In genomic region chr5:36835933-36836332, GRCm38 (mm10) we compare ENCODE assay signal across 9 mouse cellular contexts. TPM values are rescaled to one million over a fixed set of nuclear protein-coding genes. Genes with fewer than 3 reads are reported as not detected.
DNase-seq lines count a peak whose midpoint lies in the region; ATAC-seq and TF ChIP-seq lines count a peak whose summit lies in the region.
"Had no signal": no experiment of that assay in that cellular context is flagged by ENCODE, and none has a peak within 500 bp of the region (broad histone marks: within the 10 kb centered on the region; RNA-seq: fewer than 3 reads in every experiment).

No protein-coding gene starts in this region.

- H3K9me3 ChIP-seq in liver, embryonic 12.5 days (replicated peaks): no peaks in the 10 kb centered on the region
- H3K9me3 ChIP-seq: heart, embryonic 13.5 days had no signal

- no peak overlapping the region for H3K27ac ChIP-seq in liver, embryonic 12.5 days
- no peak overlapping the region for H3K27ac ChIP-seq in olfactory bulb, adult 2 months (ENCODE audit: insufficient read depth, low read depth, low read length)
- H3K27ac ChIP-seq: heart, embryonic 13.5 days had no signal

- H3K4me1 ChIP-seq in liver, embryonic 12.5 days: no peaks in the 10 kb centered on the region
- H3K4me1 ChIP-seq in lung, adult 2 months (ENCODE audit: control insufficient read depth, insufficient read depth, low read length): no peaks in the 10 kb centered on the region
- no peaks in the 10 kb centered on the region for H3K4me1 ChIP-seq in olfactory bulb, adult 2 months (ENCODE audit: control insufficient read depth, insufficient read depth, low read length)

- no peaks in the 10 kb centered on the region for H3K36me3 ChIP-seq in liver, embryonic 12.5 days
- H3K36me3 ChIP-seq: heart, embryonic 13.5 days had no signal

- no peak overlapping the region for H3K9ac ChIP-seq in liver, embryonic 12.5 days
- H3K9ac ChIP-seq: heart, embryonic 13.5 days had no signal

- WGBS in liver, embryonic 12.5 days (ENCODE audit: insufficient replicate concordance): 0% methylated on average over 6 of the region's 6 CpGs
- WGBS in lung, adult 2 months: 4% methylated on average over 6 of the region's 6 CpGs
- 3% methylated on average over 6 of the region's 6 CpGs for WGBS in olfactory bulb, adult 2 months

- peak; percentile 65 for DNase-seq in liver
- DNase-seq in brain, embryonic 14.5 days (ENCODE audit: low read depth): peak; percentile 89
- DNase-seq in kidney, postnatal 25 days: peak; percentile 62 to 73
- DNase-seq in lung, adult 2 months: peak; percentile 56
- peak; percentile 64 for DNase-seq in thymus, postnatal 14 days

- peak; percentile 93 for TF ChIP-seq CTCF in brain, embryonic 14.5 days (IDR thresholded peaks at IDR 0.05; ENCODE audit: borderline replicate concordance, extremely low read depth, insufficient read depth, insufficient read length)
- TF ChIP-seq CTCF in lung, adult 2 months (IDR thresholded peaks at IDR 0.05; ENCODE audit: insufficient read depth, low read length): peak; percentile 98
- TF ChIP-seq CTCF in olfactory bulb, adult 2 months (IDR thresholded peaks at IDR 0.05; ENCODE audit: insufficient read depth, low read depth, low read length): peak; percentile 74

- H3K4me3 ChIP-seq in liver, embryonic 12.5 days: no peak overlapping the region
- H3K4me3 ChIP-seq in lung, adult 2 months (replicated peaks; ENCODE audit: extremely low read depth, low read depth, low read length): no peak overlapping the region
- H3K4me3 ChIP-seq in olfactory bulb, adult 2 months (ENCODE audit: insufficient read depth, low read depth, low read length): no peak overlapping the region
- H3K4me3 ChIP-seq: heart, embryonic 13.5 days had no signal

- no peak overlapping the region for H3K4me2 ChIP-seq in liver, embryonic 12.5 days
- H3K4me2 ChIP-seq: heart, embryonic 13.5 days had no signal

- no peak for ATAC-seq in liver, embryonic 12.5 days
- ATAC-seq in erythroid progenitor cell, adult 5-6 weeks (replicated peaks; ENCODE audit: low FRiP score, poor library complexity, severe bottlenecking): peak; percentile 73

- 0 out of 2 replicates have a peak, but pooled peaks cover 12% of the 10 kb centered on the region for H3K27me3 ChIP-seq in liver, embryonic 12.5 days (replicated peaks)

- no peak for TF ChIP-seq POLR2A in brain, embryonic 14.5 days (IDR thresholded peaks at IDR 0.05; ENCODE audit: borderline replicate concordance, extremely low read depth, insufficient read depth, insufficient read length, poor library complexity, severe bottlenecking)
- TF ChIP-seq POLR2A in lung, adult 2 months (IDR thresholded peaks at IDR 0.05; ENCODE audit: borderline replicate concordance, extremely low read depth, low read depth, low read length): no peak
- TF ChIP-seq POLR2A in olfactory bulb, adult 2 months (IDR thresholded peaks at IDR 0.05; ENCODE audit: insufficient read depth, low read depth, low read length): no peak

RNA-seq across cellular contexts. Expression of gene Man2b2, which starts 5.5 kb away (rescaled TPM):
- polyA plus RNA-seq in liver, embryonic 12.5 days (2016; fragmentation: Nextera tagmentation; extraction: Ambion mirVana): 11.5 and 12.6 TPM in 2 replicates
- polyA plus RNA-seq in brain, embryonic 14.5 days (2012; rRNA removed): 13.8 and 18.1 TPM in 2 replicates
- total RNA-seq in erythroid progenitor cell, adult 5-6 weeks (2015; ENCODE audit: low replicate concordance): 7.2 and 14.3 TPM in 2 replicates
- 2.7 and 3.8 TPM in 2 replicates for total RNA-seq in erythroid progenitor cell, adult 5-6 weeks (2017; ENCODE audit: low replicate concordance)
- 95.6 and 106 TPM in 2 replicates for polyA plus RNA-seq in lung, adult 2 months (2012; rRNA removed)
- not detected in 2 replicates for polyA plus RNA-seq in olfactory bulb, adult 2 months (2012; ENCODE audit: insufficient read depth, insufficient read length, low replicate concordance, missing spikeins)

RNA-seq across cellular contexts. Expression of gene Ppp2r2c, which starts 32.4 kb away (rescaled TPM):
- polyA plus RNA-seq in liver, embryonic 12.5 days (2016; fragmentation: Nextera tagmentation; extraction: Ambion mirVana): 0.08 TPM in 1 of 2 replicates, not detected in the other
- polyA plus RNA-seq in brain, embryonic 14.5 days (2012; rRNA removed): 49.0 and 66.7 TPM in 2 replicates
- not detected in 2 replicates for total RNA-seq in erythroid progenitor cell, adult 5-6 weeks (2015; ENCODE audit: low replicate concordance)
- total RNA-seq in erythroid progenitor cell, adult 5-6 weeks (2017; ENCODE audit: low replicate concordance): not detected in 2 replicates
- 2.9 and 5.2 TPM in 2 replicates for polyA plus RNA-seq in lung, adult 2 months (2012; rRNA removed)
- 124 TPM in 1 of 2 replicates, not detected in the other for polyA plus RNA-seq in olfactory bulb, adult 2 months (2012; ENCODE audit: insufficient read depth, insufficient read length, low replicate concordance, missing spikeins)

RNA-seq across cellular contexts. Expression of gene Mrfap1, which starts 39.4 kb away (rescaled TPM):
- 266 and 281 TPM in 2 replicates for polyA plus RNA-seq in liver, embryonic 12.5 days (2016; fragmentation: Nextera tagmentation; extraction: Ambion mirVana)
- 169 and 202 TPM in 2 replicates for polyA plus RNA-seq in brain, embryonic 14.5 days (2012; rRNA removed)
- total RNA-seq in erythroid progenitor cell, adult 5-6 weeks (2015; ENCODE audit: low replicate concordance): 94.1 and 105 TPM in 2 replicates
- total RNA-seq in erythroid progenitor cell, adult 5-6 weeks (2017; ENCODE audit: low replicate concordance): 94.0 and 125 TPM in 2 replicates
- polyA plus RNA-seq in lung, adult 2 months (2012; rRNA removed): 127 and 129 TPM in 2 replicates
- polyA plus RNA-seq in olfactory bulb, adult 2 months (2012; ENCODE audit: insufficient read depth, insufficient read length, low replicate concordance, missing spikeins): 561 TPM in 1 of 2 replicates, not detected in the other
